Mouse (Mus musculus): ENCODE measurements around the gene Polr2e. TPM values are rescaled to one million over a fixed set of nuclear protein-coding genes. Genes with fewer than 3 reads are reported as not detected.
"Not testable (repeated sequence)": the region's sequence is repeated elsewhere in the genome, so short reads cannot be mapped to it uniquely, and the experiment has no call there.

Polr2e gene
- total RNA-seq, 1 experiment from 2014 or later = 101 TPM

- ATAC-seq (replicated peaks in 1 of 2; ENCODE audit: insufficient read depth in 1 of 2, low FRiP score in 2 of 2, low TSS enrichment in 1 of 2, low read depth in 1 of 2, poor library complexity in 2 of 2, severe bottlenecking in 2 of 2) = no peak
Measured at GRCm38 (mm10) chr10:80063877-80064650, 24.5 kb upstream of the Polr2e start.

DNA sequence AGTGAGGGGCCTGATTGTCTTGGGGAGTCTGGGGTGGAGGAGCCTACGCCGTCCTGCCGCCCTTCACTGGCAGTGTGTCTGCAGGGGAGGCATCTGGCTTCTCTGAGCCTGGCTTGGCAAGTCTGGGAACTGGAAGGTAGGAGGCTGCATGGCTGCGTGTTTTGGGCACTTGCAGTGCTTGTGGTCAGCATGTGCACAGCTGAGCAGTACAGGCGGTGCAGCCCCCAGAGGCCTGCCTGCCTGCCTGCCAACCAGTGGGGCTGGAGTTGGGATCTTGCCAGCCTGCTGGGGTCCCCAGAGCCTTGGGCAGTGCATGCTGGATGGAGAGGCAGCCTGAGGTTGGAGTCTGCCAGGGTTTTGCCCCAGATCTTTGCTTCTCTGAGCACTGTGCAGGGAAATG is 23.5 kb upstream of the Polr2e start:
- ATAC-seq (replicated peaks in 1 of 2; ENCODE audit: insufficient read depth in 1 of 2, low FRiP score in 2 of 2, low TSS enrichment in 1 of 2, low read depth in 1 of 2, poor library complexity in 2 of 2, severe bottlenecking in 2 of 2) = no peak

- no peak for ATAC-seq (replicated peaks in 1 of 2; ENCODE audit: insufficient read depth in 1 of 2, low FRiP score in 2 of 2, low TSS enrichment in 1 of 2, low read depth in 1 of 2, poor library complexity in 2 of 2, severe bottlenecking in 2 of 2)
Measured at GRCm38 (mm10) chr10:80057683-80058326, 18.2 kb upstream of the Polr2e start.

GRCm38 (mm10) chr10:80056976-80057682 is 17.5 kb upstream of the Polr2e start:
- no peak for ATAC-seq (replicated peaks in 1 of 2; ENCODE audit: insufficient read depth in 1 of 2, low FRiP score in 2 of 2, low TSS enrichment in 1 of 2, low read depth in 1 of 2, poor library complexity in 2 of 2, severe bottlenecking in 2 of 2)

GRCm38 (mm10) chr10:80056506-80056905 is 16.9 kb upstream of the Polr2e start:
- ATAC-seq (replicated peaks in 1 of 2; ENCODE audit: insufficient read depth in 1 of 2, low FRiP score in 2 of 2, low TSS enrichment in 1 of 2, low read depth in 1 of 2, poor library complexity in 2 of 2, severe bottlenecking in 2 of 2) = no peak

GRCm38 (mm10) chr10:80055891-80056290 is 16.3 kb upstream of the Polr2e start:
- ATAC-seq (replicated peaks in 1 of 2; ENCODE audit: insufficient read depth in 1 of 2, low FRiP score in 2 of 2, low TSS enrichment in 1 of 2, low read depth in 1 of 2, poor library complexity in 2 of 2, severe bottlenecking in 2 of 2) = no peak

GRCm38 (mm10) chr10:80055364-80055763 is 15.8 kb upstream of the Polr2e start:
- ATAC-seq (replicated peaks in 1 of 2; ENCODE audit: insufficient read depth in 1 of 2, low FRiP score in 2 of 2, low TSS enrichment in 1 of 2, low read depth in 1 of 2, poor library complexity in 2 of 2, severe bottlenecking in 2 of 2) = no peak

DNA sequence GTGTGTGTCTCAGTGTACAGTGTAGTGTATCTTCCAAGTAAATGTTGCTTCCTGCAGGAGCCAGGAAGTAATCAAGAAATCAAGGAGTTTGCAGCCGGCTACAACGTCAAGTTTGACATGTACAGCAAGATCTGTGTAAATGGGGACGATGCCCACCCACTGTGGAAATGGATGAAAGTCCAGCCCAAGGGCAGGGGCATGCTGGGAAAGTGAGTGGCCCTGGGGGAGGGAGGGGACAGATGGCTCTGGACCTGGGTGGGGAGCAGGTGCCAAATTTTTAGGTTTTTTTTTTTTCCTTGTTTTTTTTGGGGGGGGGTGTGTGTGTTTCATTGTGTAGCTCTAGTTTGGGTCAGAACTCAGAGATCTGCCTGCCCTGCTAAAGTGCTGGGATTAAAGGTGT is 15.3 kb upstream of the Polr2e start:
- ATAC-seq (replicated peaks in 1 of 2; ENCODE audit: insufficient read depth in 1 of 2, low FRiP score in 2 of 2, low TSS enrichment in 1 of 2, low read depth in 1 of 2, poor library complexity in 2 of 2, severe bottlenecking in 2 of 2) = not testable (repeated sequence)

GRCm38 (mm10) chr10:80053831-80054815 is 14.5 kb upstream of the Polr2e start:
- peak in 1 of 2 experiments; percentile 1; a peak in 1 of 4 replicates for ATAC-seq (replicated peaks in 1 of 2; ENCODE audit: insufficient read depth in 1 of 2, low FRiP score in 2 of 2, low TSS enrichment in 1 of 2, low read depth in 1 of 2, poor library complexity in 2 of 2, severe bottlenecking in 2 of 2)

DNA sequence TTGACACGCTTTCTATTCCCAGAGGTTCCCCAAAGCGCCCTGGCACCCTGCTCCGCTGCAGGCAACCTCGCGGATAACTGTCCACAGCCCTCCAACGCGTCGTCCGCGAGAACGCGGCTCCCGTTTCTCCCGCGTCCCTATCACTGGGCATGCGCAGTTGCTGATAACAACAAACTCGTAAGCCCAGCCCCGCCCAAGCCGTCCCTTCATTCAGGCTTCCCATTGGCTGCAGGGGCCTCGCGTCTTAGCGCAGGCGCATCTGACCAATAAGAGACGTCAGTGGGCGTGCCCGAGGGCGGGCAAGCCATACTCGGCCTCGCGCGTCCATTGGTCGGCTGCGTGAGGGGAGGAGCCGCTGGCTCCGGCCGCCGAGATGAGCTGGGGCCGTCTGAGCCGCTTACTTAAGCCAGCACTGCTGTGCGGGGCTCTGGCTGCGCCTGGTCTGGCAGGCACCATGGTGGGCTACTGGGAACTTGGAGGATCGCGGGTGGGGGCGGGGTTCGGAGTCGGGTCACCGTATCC is 13.7 kb upstream of the Polr2e start:
- ATAC-seq (replicated peaks in 1 of 2; ENCODE audit: insufficient read depth in 1 of 2, low FRiP score in 2 of 2, low TSS enrichment in 1 of 2, low read depth in 1 of 2, poor library complexity in 2 of 2, severe bottlenecking in 2 of 2) = peak; percentile 90 to 91

GRCm38 (mm10) chr10:80052374-80052764 is 12.8 kb upstream of the Polr2e start:
- ATAC-seq (replicated peaks in 1 of 2; ENCODE audit: insufficient read depth in 1 of 2, low FRiP score in 2 of 2, low TSS enrichment in 1 of 2, low read depth in 1 of 2, poor library complexity in 2 of 2, severe bottlenecking in 2 of 2) = no peak

GRCm38 (mm10) chr10:80051618-80052373 is 12.2 kb upstream of the Polr2e start:
- peak in 1 of 2 experiments; percentile 12; a peak in 1 of 4 replicates for ATAC-seq (replicated peaks in 1 of 2; ENCODE audit: insufficient read depth in 1 of 2, low FRiP score in 2 of 2, low TSS enrichment in 1 of 2, low read depth in 1 of 2, poor library complexity in 2 of 2, severe bottlenecking in 2 of 2)

DNA sequence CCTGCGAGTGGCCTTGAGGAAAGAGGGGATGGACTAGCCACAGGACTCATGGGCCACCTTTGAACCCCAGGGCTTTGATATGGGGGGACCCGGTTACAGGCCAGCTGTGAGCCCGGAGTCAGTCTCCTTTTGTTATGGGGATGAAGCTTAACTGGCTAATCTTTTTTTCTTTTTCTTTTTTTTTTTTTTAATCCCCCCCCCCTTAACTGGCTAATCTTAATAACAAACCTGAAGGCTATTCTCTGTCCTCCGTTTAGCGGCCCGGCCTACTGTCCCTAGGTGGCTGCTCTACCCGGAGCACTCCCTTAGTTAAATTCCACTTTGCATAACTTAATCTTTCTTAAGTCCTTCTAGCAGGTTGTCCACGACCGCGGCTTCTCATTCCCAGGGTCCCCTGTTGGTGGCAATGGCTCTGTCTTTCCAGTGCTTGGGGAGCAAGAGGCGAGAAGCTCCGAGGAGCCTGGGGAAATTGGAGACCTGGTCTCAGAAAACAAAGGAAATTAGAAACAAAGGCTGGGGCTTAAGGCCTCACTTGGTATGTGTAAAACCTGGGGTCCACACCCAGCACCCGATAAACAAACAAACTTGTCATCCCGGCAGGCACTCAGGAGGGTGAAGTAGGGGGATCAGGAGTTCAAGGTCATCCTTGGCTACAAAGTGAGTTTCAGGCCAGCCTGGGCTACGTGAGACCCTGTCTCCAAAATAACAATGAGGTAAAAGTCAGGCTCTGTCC is 11.5 kb upstream of the Polr2e start:
- ATAC-seq (replicated peaks in 1 of 2; ENCODE audit: insufficient read depth in 1 of 2, low FRiP score in 2 of 2, low TSS enrichment in 1 of 2, low read depth in 1 of 2, poor library complexity in 2 of 2, severe bottlenecking in 2 of 2) = no peak

DNA sequence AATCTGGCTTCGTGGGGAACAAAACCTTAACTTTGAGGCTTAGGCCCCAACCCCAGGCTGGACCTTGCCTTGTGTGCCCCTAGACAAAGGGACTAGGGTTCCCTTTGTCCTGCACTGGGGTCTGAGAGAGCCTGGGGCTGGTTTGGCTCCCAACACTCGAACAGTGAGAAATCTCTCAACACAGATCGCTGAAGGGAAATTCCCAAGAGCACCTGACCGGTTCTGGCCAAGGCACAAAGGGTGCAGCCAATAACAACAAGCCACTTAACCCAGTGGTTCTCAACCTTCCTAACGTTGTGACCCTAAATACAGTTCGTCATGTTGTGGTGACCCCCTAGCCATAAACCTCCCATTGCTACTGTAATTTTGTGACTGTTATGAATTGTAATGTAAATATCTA is 10.6 kb upstream of the Polr2e start:
- no peak for ATAC-seq (replicated peaks in 1 of 2; ENCODE audit: insufficient read depth in 1 of 2, low FRiP score in 2 of 2, low TSS enrichment in 1 of 2, low read depth in 1 of 2, poor library complexity in 2 of 2, severe bottlenecking in 2 of 2)

DNA sequence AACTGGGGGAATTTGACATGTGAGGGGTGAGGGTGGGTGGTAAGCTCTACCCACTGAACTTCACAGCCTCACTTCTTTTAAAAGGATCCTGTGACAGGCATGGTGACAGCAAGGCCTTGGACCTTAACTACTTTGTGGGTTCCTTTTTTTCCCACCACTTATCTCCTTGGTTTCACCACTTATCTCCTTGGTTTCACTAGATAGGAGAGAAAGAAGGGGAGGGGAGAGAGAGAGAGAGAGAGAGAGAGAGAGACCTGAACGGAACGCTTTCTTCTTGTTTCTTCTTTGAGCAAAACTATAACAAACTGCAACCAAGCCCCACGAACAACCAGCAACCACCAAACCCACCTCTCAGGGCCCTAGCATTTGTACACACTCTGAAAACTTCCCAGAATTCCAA is 9.2 kb upstream of the Polr2e start:
- ATAC-seq (replicated peaks in 1 of 2; ENCODE audit: insufficient read depth in 1 of 2, low FRiP score in 2 of 2, low TSS enrichment in 1 of 2, low read depth in 1 of 2, poor library complexity in 2 of 2, severe bottlenecking in 2 of 2) = no peak

- no peak for ATAC-seq (replicated peaks in 1 of 2; ENCODE audit: insufficient read depth in 1 of 2, low FRiP score in 2 of 2, low TSS enrichment in 1 of 2, low read depth in 1 of 2, poor library complexity in 2 of 2, severe bottlenecking in 2 of 2)
Measured at GRCm38 (mm10) chr10:80048396-80048795, 8.8 kb upstream of the Polr2e start.

All from hematopoietic stem cell, adult 5-6 weeks (primary cell).